Comparison of ENCODE assay signal across 13 mouse cellular contexts in genomic region chr13:55825245-55825681, GRCm38 (mm10). TPM values are rescaled to one million over a fixed set of nuclear protein-coding genes. Genes with fewer than 3 reads are reported as not detected.
DNase-seq lines count a peak whose midpoint lies in the region; ATAC-seq and TF ChIP-seq lines count a peak whose summit lies in the region.
"Had no signal": no experiment of that assay in that cellular context is flagged by ENCODE, and none has a peak within 500 bp of the region (broad histone marks: within the 10 kb centered on the region; RNA-seq: fewer than 3 reads in every experiment).

No protein-coding gene starts in this region.

- no peak overlapping the region for H3K27ac ChIP-seq in heart, postnatal 0 days (ENCODE audit: low read depth)
- H3K27ac ChIP-seq in hindbrain, postnatal 0 days, result no peak overlapping the region
- no peak overlapping the region for H3K27ac ChIP-seq in midbrain, embryonic 15.5 days
- H3K27ac ChIP-seq in layer of hippocampus, adult 2 months, result no peak overlapping the region
- H3K27ac ChIP-seq in left cerebral cortex, adult 2 months, result no peak overlapping the region
- H3K27ac ChIP-seq: liver, embryonic 13.5 days had no signal

- no peak for TF ChIP-seq CTCF in heart, postnatal 0 days (IDR thresholded peaks at IDR 0.05; ENCODE audit: low read depth)
- TF ChIP-seq CTCF in hindbrain, postnatal 0 days (IDR thresholded peaks at IDR 0.05; ENCODE audit: low read depth), result no peak
- no peak for TF ChIP-seq CTCF in layer of hippocampus, adult 2 months (conservative IDR thresholded peaks at IDR 0.05)
- TF ChIP-seq CTCF in left cerebral cortex, adult 2 months (IDR thresholded peaks at IDR 0.05), result no peak

- H3K4me1 ChIP-seq in heart, postnatal 0 days (ENCODE audit: control insufficient read depth, insufficient read depth), result no peaks in the 10 kb centered on the region
- no peaks in the 10 kb centered on the region for H3K4me1 ChIP-seq in hindbrain, postnatal 0 days (ENCODE audit: insufficient read depth, low read length)
- H3K4me1 ChIP-seq in midbrain, embryonic 15.5 days, result peaks cover 9% of the 10 kb centered on the region

- no peaks in the 10 kb centered on the region for H3K9me3 ChIP-seq in heart, postnatal 0 days (replicated peaks; ENCODE audit: control insufficient read depth, low read length)
- no peaks in the 10 kb centered on the region for H3K9me3 ChIP-seq in hindbrain, postnatal 0 days (ENCODE audit: low read length)
- H3K9me3 ChIP-seq in midbrain, embryonic 15.5 days, result no peaks in the 10 kb centered on the region
- H3K9me3 ChIP-seq: G1E; liver, embryonic 13.5 days had no signal

- ATAC-seq in heart, postnatal 0 days (ENCODE audit: insufficient read depth, low read depth), result no peak; the same call in 1 of the 2 replicates
- peak; percentile 16; the same call in 1 of the 2 replicates for ATAC-seq in hindbrain, postnatal 0 days
- 0 out of 2 replicates have a peak, but pooled peaks have one; percentile 44 for ATAC-seq in midbrain, embryonic 15.5 days (replicated peaks)
- ATAC-seq in megakaryocyte progenitor cell, adult 5-6 weeks (replicated peaks; ENCODE audit: poor library complexity), result no peak

- no peak for DNase-seq in heart, postnatal 0 days (ENCODE audit: low spot score)
- no peak for DNase-seq in heart, adult 11 months
- peak; percentile 63 for DNase-seq in embryo, embryonic 10.5 days (ENCODE audit: low spot score)
- DNase-seq in hindbrain, postnatal 0 days (ENCODE audit: low spot score), result no peak
- no peak for DNase-seq in layer of hippocampus, adult 2 months (ENCODE audit: low spot score in 2 of 2)
- no peak for DNase-seq in left cerebral cortex, adult 2 months (ENCODE audit: extremely low spot score in 1 of 2, low spot score in 2 of 2)
- DNase-seq: heart, postnatal 10 days; liver, embryonic 13.5 days had no signal

- peak overlapping the region; percentile 5 for H3K4me3 ChIP-seq in heart, postnatal 0 days (ENCODE audit: low read depth, low read length)
- no peak overlapping the region for H3K4me3 ChIP-seq in hindbrain, postnatal 0 days (ENCODE audit: low read length)
- H3K4me3 ChIP-seq in midbrain, embryonic 15.5 days, result no peak overlapping the region
- no peak overlapping the region for H3K4me3 ChIP-seq in layer of hippocampus, adult 2 months
- H3K4me3 ChIP-seq in left cerebral cortex, adult 2 months, result no peak overlapping the region
- H3K4me3 ChIP-seq: erythroblast, embryonic 14.5 days; liver, embryonic 13.5 days had no signal

- intact Hi-C loops in left cerebral cortex, adult 2 months (cut with DNase I), result loop anchor here (5.0 kb wide), 2 partner anchors 137 to 432 kb away; no protein-coding TSS in a partner anchor

- H3K4me2 ChIP-seq in heart, postnatal 0 days (ENCODE audit: low read depth, low read length), result no peak overlapping the region
- no peak overlapping the region for H3K4me2 ChIP-seq in hindbrain, postnatal 0 days (ENCODE audit: low read depth, low read length)
- no peak overlapping the region for H3K4me2 ChIP-seq in midbrain, embryonic 15.5 days
- H3K4me2 ChIP-seq: liver, embryonic 13.5 days had no signal

- no peak overlapping the region for H3K9ac ChIP-seq in heart, postnatal 0 days (replicated peaks; ENCODE audit: low read depth, low read length)
- no peak overlapping the region for H3K9ac ChIP-seq in hindbrain, postnatal 0 days (replicated peaks; ENCODE audit: low read length)
- H3K9ac ChIP-seq in midbrain, embryonic 15.5 days, result no peak overlapping the region
- H3K9ac ChIP-seq: liver, embryonic 13.5 days had no signal

- WGBS in heart, postnatal 0 days, result 2% methylated on average over 32 of the region's 32 CpGs
- under 1% methylated on average over 32 of the region's 32 CpGs for WGBS in hindbrain, postnatal 0 days
- under 1% methylated on average over 31 of the region's 32 CpGs for WGBS in midbrain, embryonic 15.5 days

- TF ChIP-seq EP300 in heart, postnatal 0 days (IDR thresholded peaks at IDR 0.05; ENCODE audit: low read depth), result no peak

- no peaks in the 10 kb centered on the region for H3K36me3 ChIP-seq in heart, postnatal 0 days (replicated peaks; ENCODE audit: control insufficient read depth, insufficient read depth, low read length)
- no peaks in the 10 kb centered on the region for H3K36me3 ChIP-seq in hindbrain, postnatal 0 days (ENCODE audit: insufficient read depth, low read length)
- H3K36me3 ChIP-seq in midbrain, embryonic 15.5 days (replicated peaks), result no peaks in the 10 kb centered on the region
- H3K36me3 ChIP-seq: G1E; liver, embryonic 13.5 days had no signal

- peaks cover 87% of the 10 kb centered on the region for H3K27me3 ChIP-seq in heart, postnatal 0 days (ENCODE audit: control insufficient read depth, insufficient read depth, low read length)
- peaks cover 56% of the 10 kb centered on the region for H3K27me3 ChIP-seq in hindbrain, postnatal 0 days (ENCODE audit: insufficient read depth, low read length)
- peaks cover 78% of the 10 kb centered on the region for H3K27me3 ChIP-seq in midbrain, embryonic 15.5 days (replicated peaks)

RNA-seq across cellular contexts. Expression of gene Pitx1, which starts 10.7 kb away (rescaled TPM):
- 1.0 TPM in 1 of 2 replicates, not detected in the other for total RNA-seq in heart, postnatal 0 days (2014; rRNA removed; ENCODE audit: low replicate concordance)
- not detected in 2 replicates for polyA plus RNA-seq in heart, postnatal 0 days (2015; fragmentation: Nextera tagmentation; extraction: Ambion mirVana)
- 0.63 TPM in 1 of 2 replicates, not detected in the other for total RNA-seq in hindbrain, postnatal 0 days (2014; rRNA removed)
- not detected in 2 replicates for polyA plus RNA-seq in hindbrain, postnatal 0 days (2015; fragmentation: Nextera tagmentation; extraction: Ambion mirVana)
- 2.9 and 3.7 TPM in 2 replicates for polyA plus RNA-seq in midbrain, embryonic 15.5 days (2015; fragmentation: Nextera tagmentation; extraction: Ambion mirVana)
- total RNA-seq in layer of hippocampus, adult 2 months (2021), result not detected
- total RNA-seq in megakaryocyte progenitor cell, adult 5-6 weeks (2015), result not detected in 2 replicates
- not detected in 2 replicates for total RNA-seq in megakaryocyte progenitor cell, adult 5-6 weeks (2017)
- not detected for total RNA-seq in left cerebral cortex, adult 2 months (2021)
- total RNA-seq: G1E; heart, postnatal 10 days had no signal
- polyA plus RNA-seq: G1E; neural tube, embryonic 14.5 days had no signal

RNA-seq across cellular contexts. Expression of gene Catsper3, which starts 40.9 kb away (rescaled TPM):
- not detected in 2 replicates for total RNA-seq in heart, postnatal 0 days (2014; rRNA removed; ENCODE audit: low replicate concordance)
- 0.08 and 0.11 TPM in 2 replicates for polyA plus RNA-seq in heart, postnatal 0 days (2015; fragmentation: Nextera tagmentation; extraction: Ambion mirVana)
- total RNA-seq in hindbrain, postnatal 0 days (2014; rRNA removed), result not detected in 2 replicates
- 0.26 and 0.43 TPM in 2 replicates for polyA plus RNA-seq in hindbrain, postnatal 0 days (2015; fragmentation: Nextera tagmentation; extraction: Ambion mirVana)
- polyA plus RNA-seq in midbrain, embryonic 15.5 days (2015; fragmentation: Nextera tagmentation; extraction: Ambion mirVana), result 0.13 and 0.17 TPM in 2 replicates
- under 1 TPM in 1 of 2 experiments, not detected in 1; 0.27 TPM for total RNA-seq in layer of hippocampus, adult 2 months (2021)
- total RNA-seq in megakaryocyte progenitor cell, adult 5-6 weeks (2015), result 0.37 TPM in 1 of 2 replicates, not detected in the other
- total RNA-seq in megakaryocyte progenitor cell, adult 5-6 weeks (2017), result not detected in 2 replicates
- total RNA-seq in left cerebral cortex, adult 2 months (2021), result under 1 TPM; 0.25 to 0.44 TPM
- total RNA-seq: G1E had no signal
- polyA plus RNA-seq: erythroblast, embryonic 14.5 days; G1E; liver, embryonic 13.5 days; neural tube, embryonic 14.5 days had no signal

Comparison
In these comparisons a context has a peak if more than half of its experiments do, and no peak if none do; other contexts are left out.
1. ATAC-seq: peak in hindbrain, postnatal 0 days (single experiment) and midbrain, embryonic 15.5 days (single experiment); none in heart, postnatal 0 days (single experiment) and megakaryocyte progenitor cell, adult 5-6 weeks (single experiment).